Mouse (Mus musculus) heart, adult 2 months (tissue): Measurements from ENCODE around the gene Ephb3.

Source experiments
- CTCF ChIP-seq: fragments of 200-600 bp; IDR thresholded peaks from 2 replicates; pipeline ENCODE4 v1.8.1; 2022; ENCODE audit warnings: antibody characterized with exemption, mild to moderate bottlenecking, moderate library complexity
- POLR2A ChIP-seq: fragments of 200-500 bp; IDR thresholded peaks from 2 replicates; pipeline ENCODE4 v1.6.1; 2011; ENCODE audit warnings: mild to moderate bottlenecking, low read depth, low read length, control low read depth; ENCODE audit not compliant: insufficient read depth

GRCm38 (mm10) chr16:21202731-21203130, 1.8 kb upstream of the Ephb3 start:
- no peak for TF ChIP-seq POLR2A
- TF ChIP-seq CTCF = no peak
